Mouse (Mus musculus) small intestine, adult 2 months (tissue): ENCODE data around the gene Kcng1. TPM values are rescaled to one million over a fixed set of nuclear protein-coding genes. Genes with fewer than 3 reads are reported as not detected.

Source experiments
- H3K27ac ChIP-seq: fragments of 200-500 bp; 2 replicates; pipeline ENCODE4 v1.5.1; 2012; ENCODE audit warnings: low read depth, low read length, control low read depth, inconsistent platforms; ENCODE audit not compliant: insufficient read depth
- H3K27me3 ChIP-seq: fragments of 200-500 bp; 2 replicates; pipeline ENCODE4 v1.6.1; 2012; ENCODE audit warnings: mild to moderate bottlenecking, moderate library complexity, low read length, inconsistent platforms; ENCODE audit not compliant: control insufficient read depth, insufficient read depth
- H3K36me3 ChIP-seq: fragments of 200-500 bp; 2 replicates; pipeline ENCODE4 v1.6.1; 2012; ENCODE audit warnings: mild to moderate bottlenecking, low read length, control low read depth, inconsistent platforms; ENCODE audit not compliant: control insufficient read depth, insufficient read depth
- H3K4me1 ChIP-seq: fragments of 200-500 bp; 2 replicates; pipeline ENCODE4 v1.6.1; 2012; ENCODE audit warnings: low read length, inconsistent platforms, mixed read lengths; ENCODE audit not compliant: control insufficient read depth, insufficient read depth, insufficient read length
- H3K4me3 ChIP-seq: fragments of 200-500 bp; 2 replicates; pipeline ENCODE4 v1.5.1; 2012; ENCODE audit warnings: low read depth, mild to moderate bottlenecking, control low read depth, inconsistent platforms, low read length, moderate library complexity
- CTCF ChIP-seq: fragments of 200-500 bp; IDR thresholded peaks from 2 replicates; pipeline ENCODE4 v1.5.1; 2012; ENCODE audit warnings: low read depth, mild to moderate bottlenecking, control low read depth, inconsistent platforms, low read length, moderate library complexity, mixed read lengths; ENCODE audit not compliant: insufficient replicate concordance, insufficient read length; ENCODE audit errors: extremely low read depth
- POLR2A ChIP-seq: fragments of 200-500 bp; IDR thresholded peaks from 2 replicates; pipeline ENCODE4 v1.6.1; 2012; ENCODE audit warnings: low read depth, mild to moderate bottlenecking, control low read depth, inconsistent platforms, low read length, moderate library complexity
- WGBS: fragments of 180-500 bp; shearing (Covaris S2); methylation state at CpG from one replicate; pipeline ENCODE4 v1.1.7; 2018; 5-methylcytosine and 5-hydroxymethylcytosine counted together
- polyA plus RNA-seq: library from polyadenylated mRNA; depleted of rRNA; stranded (reverse); fragments of >200 nt; gene quantifications from 2 replicates; pipeline ENCODE4 v1.2.3, GENCODE M21; 2012

Gene Kcng1
- polyA plus RNA-seq, 1 experiment = 1.3 TPM

DNA sequence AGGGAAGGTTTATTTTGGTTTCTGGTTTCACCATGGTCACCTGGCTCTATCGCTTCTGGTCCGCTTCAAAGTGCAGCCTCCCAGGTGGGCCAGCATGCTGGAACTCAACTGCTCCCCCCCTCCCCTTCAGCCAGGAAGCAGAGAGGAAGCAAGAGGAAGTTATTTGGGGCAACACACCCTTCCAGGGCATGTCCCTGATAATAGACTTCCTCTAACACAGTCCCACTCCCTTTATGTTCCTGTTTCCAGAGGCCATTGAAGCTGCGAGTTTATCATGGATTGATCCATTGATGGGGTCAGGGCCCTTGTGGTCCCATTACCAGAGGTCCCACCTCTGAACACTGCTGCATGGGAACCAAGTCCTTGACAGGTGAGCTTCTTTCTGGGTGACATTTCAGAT, 21.4 kb downstream of the Kcng1 start:
- 62% methylated on average over 3 of the region's 3 CpGs for WGBS
- Histone ChIP-seq H3K27ac (no peak overlapping the region), H3K4me3 (no peak overlapping the region), H3K4me1 (no peaks in the 10 kb centered on the region), H3K27me3 (no peaks in the 10 kb centered on the region), H3K36me3 (no peaks in the 10 kb centered on the region)
- TF ChIP-seq POLR2A (no peak), CTCF (no peak)

GRCm38 (mm10) chr2:168259046-168259445, 22.5 kb downstream of the Kcng1 start:
- 85% methylated on average over 8 of the region's 8 CpGs for WGBS
- H3K36me3 ChIP-seq = no peaks in the 10 kb centered on the region
- TF ChIP-seq POLR2A (no peak), CTCF (no peak)
- H3K4me1 ChIP-seq = no peaks in the 10 kb centered on the region
- no peak overlapping the region for H3K27ac ChIP-seq
- no peak overlapping the region for H3K4me3 ChIP-seq
- no peaks in the 10 kb centered on the region for H3K27me3 ChIP-seq

DNA sequence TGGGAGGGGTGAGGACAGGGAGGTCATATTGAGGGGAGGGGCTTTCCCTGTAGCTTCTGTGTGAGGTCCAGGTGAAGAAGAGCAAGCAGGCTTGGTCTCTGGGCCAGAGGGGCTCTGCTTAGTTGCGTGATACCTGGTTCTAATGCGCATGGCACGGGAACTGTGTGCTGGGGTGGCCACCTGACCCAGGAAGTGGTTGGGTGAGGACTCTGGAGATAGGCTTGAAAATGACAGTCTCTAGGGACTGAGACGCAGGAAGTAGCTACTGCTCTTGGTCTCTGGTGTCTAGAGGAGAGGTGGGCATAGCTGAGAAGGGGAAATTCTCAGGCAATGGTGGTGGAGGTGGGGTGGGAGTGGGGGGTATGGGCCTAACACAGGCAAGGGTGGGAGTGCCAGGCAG, 24.3 kb downstream of the Kcng1 start:
- no peak overlapping the region for H3K27ac ChIP-seq
- H3K4me1 ChIP-seq = no peaks in the 10 kb centered on the region
- no peak overlapping the region for H3K4me3 ChIP-seq
- no peaks in the 10 kb centered on the region for H3K36me3 ChIP-seq
- H3K27me3 ChIP-seq = no peaks in the 10 kb centered on the region
- 82% methylated on average over 4 of the region's 4 CpGs for WGBS
- TF ChIP-seq POLR2A (no peak), CTCF (no peak)

DNA sequence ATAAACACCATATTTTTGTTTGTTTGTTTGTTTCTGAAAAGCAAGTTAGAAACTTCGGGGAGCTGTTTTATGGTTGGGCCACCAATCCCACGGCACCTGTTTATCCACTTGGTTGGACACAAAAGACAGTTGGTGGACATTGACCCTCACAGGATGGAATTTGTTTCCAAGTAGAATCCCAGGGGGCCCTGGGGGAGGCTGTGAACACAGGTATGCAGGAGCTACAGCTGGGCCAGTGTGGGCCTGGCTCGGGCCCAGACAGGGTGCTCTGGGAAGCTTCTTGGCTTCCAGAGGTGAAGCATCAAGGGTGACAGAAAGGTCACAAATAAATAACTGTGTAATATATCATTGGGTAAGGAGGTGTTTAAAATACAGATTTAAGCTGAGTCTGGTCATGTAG, 25.0 kb downstream of the Kcng1 start:
- Histone ChIP-seq H3K27ac (no peak overlapping the region), H3K4me3 (no peak overlapping the region), H3K27me3 (no peaks in the 10 kb centered on the region), H3K4me1 (no peaks in the 10 kb centered on the region), H3K36me3 (no peaks in the 10 kb centered on the region)
- 27% methylated on average over 3 of the region's 3 CpGs for WGBS
- TF ChIP-seq CTCF = no peak
- TF ChIP-seq POLR2A = no peak

DNA sequence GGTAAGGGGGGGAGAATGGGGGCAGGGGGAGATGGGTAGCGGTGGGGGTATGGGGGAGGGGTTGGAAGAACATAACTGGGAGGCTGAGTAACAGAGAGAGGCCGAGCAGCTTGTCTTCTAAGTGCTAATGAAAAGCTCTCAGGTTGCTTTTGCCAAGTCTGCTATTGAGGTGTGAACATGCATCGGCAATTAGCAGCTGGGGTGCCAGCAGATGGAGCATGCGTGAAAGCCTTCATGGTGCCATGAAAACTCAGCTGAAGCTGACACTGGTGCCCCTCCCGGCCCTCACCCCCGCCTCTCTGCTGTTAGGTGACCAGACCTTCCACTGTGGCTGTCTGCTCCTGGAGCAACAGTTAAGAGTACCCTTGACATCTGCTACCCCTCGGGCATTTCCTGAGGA, 27.7 kb downstream of the Kcng1 start:
- no peak overlapping the region for H3K4me3 ChIP-seq
- WGBS = 49% methylated on average over 7 of the region's 7 CpGs
- TF ChIP-seq POLR2A = no peak
- TF ChIP-seq CTCF = no peak
- H3K27ac ChIP-seq = no peak overlapping the region
- H3K36me3 ChIP-seq = no peaks in the 10 kb centered on the region
- H3K27me3 ChIP-seq = no peaks in the 10 kb centered on the region
- no peaks in the 10 kb centered on the region for H3K4me1 ChIP-seq

DNA sequence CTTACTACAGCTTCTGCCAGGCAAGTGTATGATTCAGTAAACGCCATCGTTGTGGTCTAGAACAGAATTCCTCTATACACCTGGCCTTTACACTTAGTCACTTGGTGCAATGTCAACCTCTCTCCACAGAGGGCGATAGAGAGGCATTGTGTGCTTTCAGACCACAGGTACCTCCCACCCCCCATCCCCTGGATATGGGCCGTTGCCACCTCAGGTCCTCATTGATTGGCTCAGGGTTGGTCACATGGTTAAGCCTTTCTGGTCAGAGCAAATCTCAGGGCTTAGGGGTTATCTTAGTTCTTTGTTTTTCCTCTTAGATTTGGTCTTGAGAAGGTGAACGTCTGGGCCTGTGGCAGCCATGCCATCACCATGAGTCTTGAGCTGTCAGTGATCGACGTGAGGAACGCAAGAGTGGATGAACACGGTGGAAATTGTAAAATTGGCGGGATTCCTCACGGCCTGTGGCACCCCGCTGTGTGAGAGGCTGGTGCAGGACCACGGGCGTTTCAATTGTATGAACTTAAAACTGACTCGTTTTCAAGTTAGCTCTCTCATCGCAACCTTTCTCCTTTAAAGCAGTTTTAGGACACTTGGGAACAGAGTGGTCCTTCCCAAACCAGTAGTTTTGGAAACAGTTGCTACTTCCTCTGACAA, 28.8 kb downstream of the Kcng1 start:
- H3K36me3 ChIP-seq = no peaks in the 10 kb centered on the region
- H3K4me1 ChIP-seq = no peaks in the 10 kb centered on the region
- no peak overlapping the region for H3K27ac ChIP-seq
- H3K4me3 ChIP-seq = no peak overlapping the region
- H3K27me3 ChIP-seq = no peaks in the 10 kb centered on the region
- TF ChIP-seq POLR2A = no peak
- peak; percentile 53; the same call in 1 of the 2 replicates for TF ChIP-seq CTCF
- WGBS = 22% methylated on average over 16 of the region's 16 CpGs

DNA sequence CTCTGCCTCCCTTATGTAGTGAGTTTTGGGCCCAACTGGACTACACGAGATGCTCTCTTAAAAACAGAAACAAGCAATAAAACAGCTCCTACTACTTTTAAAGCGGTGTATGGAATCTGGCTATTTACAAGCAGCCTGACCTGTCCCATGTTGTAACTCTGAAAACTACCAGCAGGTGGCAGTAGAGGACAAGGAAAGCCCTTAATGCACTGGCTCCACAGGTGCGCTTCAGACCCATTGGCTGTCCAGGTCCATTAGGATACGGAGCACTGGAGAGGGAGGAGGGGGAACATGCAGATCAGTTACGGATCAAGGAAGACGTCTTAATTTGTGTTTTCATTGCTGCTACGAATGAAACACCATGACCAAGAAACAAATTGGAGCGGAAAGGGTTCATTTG, 31.3 kb downstream of the Kcng1 start:
- no peaks in the 10 kb centered on the region for H3K36me3 ChIP-seq
- H3K27me3 ChIP-seq = no peaks in the 10 kb centered on the region
- no peak for TF ChIP-seq POLR2A
- peak; percentile 85; the same call in 1 of the 2 replicates for TF ChIP-seq CTCF
- 14% methylated on average over 8 of the region's 8 CpGs for whole genome bisulfite sequencing
- H3K27ac ChIP-seq = no peak overlapping the region
- H3K4me1 ChIP-seq = no peaks in the 10 kb centered on the region
- no peak overlapping the region for H3K4me3 ChIP-seq
